Mouse (Mus musculus) hindbrain, postnatal 0 days (tissue): Measurements from ENCODE around the gene Dst. TPM values are rescaled to one million over a fixed set of nuclear protein-coding genes. Genes with fewer than 3 reads are reported as not detected.

Source experiments
- ATAC-seq: fragments of 200-750 bp; cut with Nextera tagmentation; 2 replicates; pipeline ENCODE4 v1.8.0; 2017; ENCODE audit warnings: mild to moderate bottlenecking, moderate TSS enrichment, moderate library complexity
- DNase-seq: peaks from one replicate; pipeline ENCODE4 v3.0.0-alpha.2; 2015; ENCODE audit warnings: low spot score
- H3K27ac ChIP-seq: fragments of 300-500 bp; sonication (generic); 2 replicates; pipeline ENCODE4 v1.5.1; 2014; ENCODE audit warnings: mild to moderate bottlenecking
- H3K27me3 ChIP-seq: fragments of 300-500 bp; sonication (generic); 2 replicates; pipeline ENCODE4 v1.6.1; 2014; ENCODE audit warnings: low read length, mixed read lengths; ENCODE audit not compliant: insufficient read depth
- H3K36me3 ChIP-seq: fragments of 300-500 bp; sonication (generic); 2 replicates; pipeline ENCODE4 v1.6.1; 2014; ENCODE audit warnings: low read length, mixed read lengths; ENCODE audit not compliant: insufficient read depth
- H3K4me1 ChIP-seq: fragments of 300-500 bp; sonication (generic); 2 replicates; pipeline ENCODE4 v1.6.1; 2014; ENCODE audit warnings: antibody characterized with exemption, low read length, mixed read lengths; ENCODE audit not compliant: insufficient read depth
- H3K4me2 ChIP-seq: fragments of 300-500 bp; sonication (generic); 2 replicates; pipeline ENCODE4 v1.6.1; 2014; ENCODE audit warnings: low read depth, mild to moderate bottlenecking, low read length, moderate library complexity, mixed read lengths
- H3K4me3 ChIP-seq: fragments of 300-500 bp; sonication (generic); 2 replicates; pipeline ENCODE4 v1.5.1; 2014; ENCODE audit warnings: low read length
- H3K9ac ChIP-seq: fragments of 300-500 bp; sonication (generic); replicated peaks from 2 replicates; pipeline ENCODE4 v1.6.1; 2014; ENCODE audit warnings: mild to moderate bottlenecking, low read length, moderate library complexity, mixed read lengths
- H3K9me3 ChIP-seq: fragments of 300-500 bp; sonication (generic); 2 replicates; pipeline ENCODE4 v1.6.1; 2016; ENCODE audit warnings: low read length, mixed read lengths
- CTCF ChIP-seq: IDR thresholded peaks from 2 replicates; pipeline ENCODE4 v1.5.1; 2016; ENCODE audit warnings: antibody characterized with exemption, control low read depth, low read depth
- WGBS: fragments of 180-500 bp; shearing (Covaris S2); extraction: QIAGEN DNeasy Blood & Tissue Kit; methylation state at CpG from one replicate; pipeline ENCODE4 v1.1.7; 2014; 5-methylcytosine and 5-hydroxymethylcytosine counted together
- polyA plus RNA-seq: library from polyadenylated mRNA; unstranded; fragments of >200 nt; fragmentation: Nextera tagmentation; extraction: Ambion mirVana; gene quantifications from 2 replicates; pipeline ENCODE4 v1.2.1, GENCODE M21; 2015
- total RNA-seq: library from RNA; depleted of rRNA; stranded (reverse); fragments of >200 nt; gene quantifications from 2 replicates; pipeline ENCODE4 v1.2.3, GENCODE M21; 2014

Dst gene
- total and polyA plus RNA-seq, 2 experiments from 2014 or later = 33.0 to 155 TPM

GRCm38 (mm10) chr1:34070991-34071639 lies 163.1 kb downstream of the Dst start:
- DNase-seq (no peak), ATAC-seq (no peak)
- WGBS = 79% methylated on average over 6 of the region's 6 CpGs
- Histone ChIP-seq H3K9me3 (no peaks in the 10 kb centered on the region), H3K4me3 (no peak overlapping the region), H3K4me2 (no peak overlapping the region), H3K4me1 (peaks cover 4% of the 10 kb centered on the region; the same call in 1 of the 2 replicates), H3K36me3 (no peaks in the 10 kb centered on the region), H3K27me3 (no peaks in the 10 kb centered on the region), H3K9ac (no peak overlapping the region), H3K27ac (no peak overlapping the region)
- TF ChIP-seq CTCF = no peak

DNA sequence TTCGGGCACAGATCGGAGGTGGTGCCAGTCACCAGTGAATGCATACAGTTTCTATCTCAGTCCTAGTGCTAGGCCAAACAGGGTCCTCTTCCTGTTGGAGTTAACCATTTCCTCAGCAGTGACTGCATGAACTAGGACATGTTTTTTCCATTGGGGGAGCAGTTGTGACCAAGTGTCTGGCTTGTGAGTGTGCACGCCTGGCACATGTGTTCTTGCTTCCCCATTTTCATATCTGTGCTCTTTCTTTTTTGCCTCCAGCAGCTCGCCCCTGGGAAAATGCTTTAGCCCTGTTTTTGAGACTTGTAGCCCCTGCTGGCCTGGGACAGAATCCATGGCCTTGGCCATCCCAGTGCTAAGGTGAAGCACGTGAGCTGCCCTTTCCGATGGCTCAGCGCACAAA lies 164.2 kb downstream of the Dst start:
- Histone ChIP-seq H3K27ac (no peak overlapping the region), H3K36me3 (no peaks in the 10 kb centered on the region), H3K9ac (no peak overlapping the region), H3K4me2 (no peak overlapping the region), H3K9me3 (no peaks in the 10 kb centered on the region), H3K27me3 (no peaks in the 10 kb centered on the region), H3K4me3 (no peak overlapping the region), H3K4me1 (peaks cover 4% of the 10 kb centered on the region; the same call in 1 of the 2 replicates)
- ATAC-seq (no peak), DNase-seq (no peak)
- no peak for TF ChIP-seq CTCF
- 92% methylated on average over 7 of the region's 7 CpGs for WGBS

GRCm38 (mm10) chr1:34073436-34074169 lies 165.6 kb downstream of the Dst start:
- Histone ChIP-seq H3K4me3 (no peak overlapping the region), H3K9ac (no peak overlapping the region), H3K9me3 (no peaks in the 10 kb centered on the region), H3K27ac (no peak overlapping the region), H3K36me3 (no peaks in the 10 kb centered on the region), H3K4me2 (no peak overlapping the region), H3K4me1 (peaks cover 4% of the 10 kb centered on the region; the same call in 1 of the 2 replicates), H3K27me3 (no peaks in the 10 kb centered on the region)
- TF ChIP-seq CTCF = no peak
- 56% methylated on average over 10 of the region's 10 CpGs for WGBS
- ATAC-seq = no peak
- DNase-seq = no peak

DNA sequence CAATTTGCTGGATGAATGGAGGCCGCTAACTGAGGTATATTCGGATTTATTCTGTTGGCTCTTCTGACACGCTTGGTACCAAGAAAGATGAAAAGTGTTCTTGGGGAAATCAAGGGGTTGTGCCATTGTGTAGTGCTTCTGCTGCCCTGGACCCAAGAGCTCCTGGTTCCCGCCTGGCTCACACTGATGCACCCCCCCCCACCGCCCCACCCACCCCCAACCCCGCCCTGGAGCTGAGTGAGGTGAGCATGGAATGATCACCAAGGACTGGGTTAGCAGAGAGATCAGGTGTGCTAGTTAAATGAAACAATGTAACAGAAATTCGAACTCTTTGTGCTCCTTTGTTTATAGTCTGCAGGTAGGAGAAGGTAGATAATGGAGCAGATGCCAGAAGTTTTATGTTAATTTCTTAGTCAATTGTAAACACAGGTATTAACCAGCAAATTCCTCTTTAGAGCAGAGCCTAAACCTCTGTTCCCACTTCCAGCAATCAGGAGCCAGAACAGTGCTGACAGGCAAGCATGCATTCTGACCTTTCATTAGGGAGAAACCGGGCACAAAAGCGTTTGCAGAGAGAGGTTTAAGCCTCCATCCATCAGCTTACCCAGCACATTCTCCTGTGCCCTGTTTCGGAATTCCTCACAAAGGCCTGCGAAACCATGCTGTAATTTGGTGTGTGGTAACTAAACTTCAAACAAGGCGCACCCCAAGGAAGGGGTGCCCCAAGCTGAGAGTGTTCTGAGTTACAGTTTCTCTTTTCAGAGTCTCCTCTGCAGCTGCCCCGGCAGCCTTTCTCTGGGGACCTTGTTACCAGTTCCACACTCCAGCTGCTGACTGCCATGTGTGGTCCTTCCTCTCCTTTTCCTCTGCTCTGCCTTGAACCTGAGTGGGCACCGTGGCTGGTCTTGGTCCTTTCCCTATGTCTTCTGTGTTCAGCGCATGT lies 166.5 kb downstream of the Dst start:
- no peaks in the 10 kb centered on the region for H3K27me3 ChIP-seq
- no peak overlapping the region for H3K4me3 ChIP-seq
- no peak overlapping the region for H3K9ac ChIP-seq
- DNase-seq = no peak
- ATAC-seq = no peak
- no peak overlapping the region for H3K4me2 ChIP-seq
- peaks cover 4% of the 10 kb centered on the region; the same call in 1 of the 2 replicates for H3K4me1 ChIP-seq
- no peaks in the 10 kb centered on the region for H3K9me3 ChIP-seq
- 29% methylated on average over 15 of the region's 15 CpGs for WGBS
- TF ChIP-seq CTCF = no peak
- H3K36me3 ChIP-seq = no peaks in the 10 kb centered on the region
- H3K27ac ChIP-seq = no peak overlapping the region; the same call in 1 of the 2 replicates

- peaks cover 4% of the 10 kb centered on the region; the same call in 1 of the 2 replicates for H3K4me1 ChIP-seq
- TF ChIP-seq CTCF = no peak
- H3K4me3 ChIP-seq = no peak overlapping the region
- H3K27me3 ChIP-seq = no peaks in the 10 kb centered on the region
- no peaks in the 10 kb centered on the region for H3K9me3 ChIP-seq
- H3K27ac ChIP-seq = no peak overlapping the region
- no peaks in the 10 kb centered on the region for H3K36me3 ChIP-seq
- DNase-seq (no peak), ATAC-seq (0 out of 2 replicates have a peak, but pooled peaks have one; percentile 61)
- no peak overlapping the region for H3K9ac ChIP-seq
- 15% methylated on average over 12 of the region's 12 CpGs for WGBS
- H3K4me2 ChIP-seq = peak overlapping the region; percentile 30; the same call in 1 of the 2 replicates
These were observed 168.8 kb downstream of the Dst start for GRCm38 (mm10) chr1:34076701-34077421.

DNA sequence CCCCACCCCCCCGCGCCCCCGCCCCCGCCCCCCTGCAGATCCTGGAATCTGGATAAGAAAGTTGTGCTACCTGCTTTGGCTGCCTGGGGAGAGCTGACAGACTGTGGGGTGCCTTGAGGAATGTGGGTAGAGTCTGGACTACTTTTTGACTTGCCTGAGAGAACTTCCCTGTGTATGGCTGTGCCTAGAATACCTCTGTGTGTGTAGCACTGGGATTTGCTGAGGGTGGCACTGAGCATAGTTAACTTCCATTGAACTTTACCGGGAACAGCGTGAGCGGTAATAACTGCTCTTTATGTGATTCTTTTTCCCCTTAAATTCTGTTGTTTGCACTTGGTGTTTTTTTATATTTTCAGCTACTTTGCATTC lies 169.4 kb downstream of the Dst start:
- ATAC-seq = 0 out of 2 replicates have a peak, but pooled peaks have one; percentile 43
- WGBS = 18% methylated on average over 7 of the region's 7 CpGs
- peak overlapping the region; percentile 30; the same call in 1 of the 2 replicates for H3K4me2 ChIP-seq
- no peak for TF ChIP-seq CTCF
- H3K27ac ChIP-seq = no peak overlapping the region
- no peak overlapping the region for H3K9ac ChIP-seq
- H3K9me3 ChIP-seq = no peaks in the 10 kb centered on the region
- H3K36me3 ChIP-seq = no peaks in the 10 kb centered on the region
- no peak for DNase-seq
- H3K4me3 ChIP-seq = no peak overlapping the region
- no peaks in the 10 kb centered on the region for H3K27me3 ChIP-seq
- peaks cover 4% of the 10 kb centered on the region; the same call in 1 of the 2 replicates for H3K4me1 ChIP-seq
